Mouse (Mus musculus) MEL (cell line): ENCODE data around the gene Cpeb1. TPM values are rescaled to one million over a fixed set of nuclear protein-coding genes. Genes with fewer than 3 reads are reported as not detected.

Experiments used
- DNase-seq: peaks from one replicate; pipeline ENCODE4 v3.0.0; 2011; ENCODE audit warnings: low read depth, low spot score
- H3K27ac ChIP-seq: 2 replicates; pipeline ENCODE4 v1.5.1; 2012; ENCODE audit warnings: low read depth, mild to moderate bottlenecking, control low read depth, low read length, moderate library complexity; ENCODE audit not compliant: control insufficient read depth
- H3K27me3 ChIP-seq, 2 experiments: fragments of 150-350 bp in 1 of 2; sonication (generic) in 1 of 2; 2 replicates each; pipeline ENCODE4 v1.6.1; 2012; ENCODE audit warnings: low read length in 2 of 2, mild to moderate bottlenecking in 2 of 2, improper control_type of control experiment in 1 of 2, moderate library complexity in 1 of 2; ENCODE audit not compliant: insufficient read depth in 2 of 2, control insufficient read depth in 1 of 2
- H3K36me3 ChIP-seq, 2 experiments: 2 replicates each; pipeline ENCODE4 v1.6.1; 2012 to 2014; ENCODE audit warnings: low read length in 2 of 2, improper control_type of control experiment in 1 of 2, inconsistent platforms in 1 of 2, mild to moderate bottlenecking in 1 of 2; ENCODE audit not compliant: insufficient read depth in 2 of 2, control insufficient read depth in 1 of 2
- H3K4me1 ChIP-seq, 2 experiments: fragments of 150-350 bp in 1 of 2; sonication (generic) in 1 of 2; 2 replicates each; pipeline ENCODE4 v1.6.1; 2012; ENCODE audit warnings: low read length in 2 of 2, improper control_type of control experiment in 1 of 2, mild to moderate bottlenecking in 1 of 2; ENCODE audit not compliant: insufficient read depth in 2 of 2, control insufficient read depth in 1 of 2
- H3K4me3 ChIP-seq, 2 experiments: fragments of 150-350 bp in 1 of 2; sonication (generic) in 1 of 2; 2 replicates each; pipeline ENCODE4 v1.5.1; 2012; ENCODE audit warnings: low read depth in 2 of 2, low read length in 2 of 2, mild to moderate bottlenecking in 2 of 2, moderate library complexity in 2 of 2, control low read depth in 1 of 2, improper control_type of control experiment in 1 of 2; ENCODE audit not compliant: control insufficient read depth in 1 of 2, insufficient read depth in 1 of 2
- H3K79me2 ChIP-seq: 2 replicates; pipeline ENCODE4 v1.6.1; 2012; ENCODE audit warnings: mild to moderate bottlenecking, low read length, moderate library complexity; ENCODE audit not compliant: control insufficient read depth, poor library complexity, insufficient read depth
- H3K9ac ChIP-seq: 2 replicates; pipeline ENCODE4 v1.6.1; 2012; ENCODE audit warnings: low read depth, mild to moderate bottlenecking, control low read depth, low read length, moderate library complexity; ENCODE audit not compliant: control insufficient read depth, poor library complexity, severe bottlenecking
- H3K9me3 ChIP-seq: fragments of 150-350 bp; sonication (generic); replicated peaks from 2 replicates; pipeline ENCODE4 v1.6.1; 2012; ENCODE audit warnings: mild to moderate bottlenecking, low read length, improper control_type of control experiment, moderate library complexity; ENCODE audit not compliant: insufficient read depth
- BHLHE40 ChIP-seq: IDR thresholded peaks from 2 replicates; pipeline ENCODE4 v1.6.1; 2012; ENCODE audit warnings: low read depth, mild to moderate bottlenecking, inconsistent platforms, low read length, improper control_type of control experiment, borderline replicate concordance
- CHD1 ChIP-seq: IDR thresholded peaks from 2 replicates; pipeline ENCODE4 v1.6.1; 2012; ENCODE audit warnings: low read depth, mild to moderate bottlenecking, inconsistent platforms, low read length, improper control_type of control experiment
- EP300 ChIP-seq, 2 experiments: IDR thresholded peaks; 2 replicates each; pipeline ENCODE4 v1.6.1; 2011; ENCODE audit warnings: improper control_type of control experiment in 2 of 2, low read length in 2 of 2, low read depth in 1 of 2, mild to moderate bottlenecking in 1 of 2
- ETS1 ChIP-seq: IDR thresholded peaks from 2 replicates; pipeline ENCODE4 v1.6.1; 2012; ENCODE audit warnings: low read depth, mild to moderate bottlenecking, inconsistent platforms, low read length, improper control_type of control experiment, moderate library complexity
- GABPA ChIP-seq: IDR thresholded peaks from 2 replicates; pipeline ENCODE4 v1.6.1; 2012; ENCODE audit warnings: low read depth, mild to moderate bottlenecking, inconsistent platforms, low read length, improper control_type of control experiment, moderate library complexity
- MEF2A ChIP-seq: IDR thresholded peaks from 2 replicates; pipeline ENCODE4 v1.6.1; 2014; ENCODE audit warnings: low read depth, mild to moderate bottlenecking, inconsistent platforms, low read length, improper control_type of control experiment; ENCODE audit not compliant: poor library complexity, insufficient replicate concordance, severe bottlenecking; ENCODE audit errors: extremely low read depth
- MYC ChIP-seq: IDR thresholded peaks from 2 replicates; pipeline ENCODE4 v1.6.1; 2011; ENCODE audit warnings: low read depth, mild to moderate bottlenecking, low read length, improper control_type of control experiment, moderate library complexity
- NRF1 ChIP-seq: IDR thresholded peaks from 2 replicates; pipeline ENCODE4 v1.6.1; 2014; ENCODE audit warnings: low read depth, mild to moderate bottlenecking, inconsistent platforms, low read length, improper control_type of control experiment, moderate library complexity; ENCODE audit not compliant: poor library complexity, insufficient read depth, severe bottlenecking
- POLR2A ChIP-seq, 2 experiments: IDR thresholded peaks; 2 replicates each; pipeline ENCODE4 v1.6.1; 2011 to 2012; ENCODE audit warnings: low read length in 2 of 2, mild to moderate bottlenecking in 2 of 2, control low read depth in 1 of 2, improper control_type of control experiment in 1 of 2, low read depth in 1 of 2, moderate library complexity in 1 of 2; ENCODE audit not compliant: control insufficient read depth in 1 of 2, insufficient read depth in 1 of 2, poor library complexity in 1 of 2
- POLR2AphosphoS2 ChIP-seq: IDR thresholded peaks from 2 replicates; pipeline ENCODE4 v1.6.1; 2011; ENCODE audit warnings: low read length, improper control_type of control experiment
- SIN3A ChIP-seq: IDR thresholded peaks from 2 replicates; pipeline ENCODE4 v1.6.1; 2012; ENCODE audit warnings: low read length, improper control_type of control experiment, inconsistent platforms
- TBP ChIP-seq: IDR thresholded peaks from 2 replicates; pipeline ENCODE4 v1.8.0; 2011; ENCODE audit warnings: low read depth, low read length, improper control_type of control experiment
- ZKSCAN1 ChIP-seq: IDR thresholded peaks from 2 replicates; pipeline ENCODE4 v1.6.1; 2012; ENCODE audit warnings: low read depth, mild to moderate bottlenecking, inconsistent platforms, low read length, improper control_type of control experiment, moderate library complexity
- ZMIZ1 ChIP-seq: IDR thresholded peaks from 2 replicates; pipeline ENCODE4 v1.6.1; 2012; ENCODE audit warnings: low read depth, mild to moderate bottlenecking, inconsistent platforms, low read length, improper control_type of control experiment, moderate library complexity
- ZNF384 ChIP-seq: IDR thresholded peaks from 2 replicates; pipeline ENCODE4 v1.6.1; 2012; ENCODE audit warnings: low read depth, mild to moderate bottlenecking, inconsistent platforms, low read length, improper control_type of control experiment
- polyA plus RNA-seq, 2 experiments: library from polyadenylated mRNA; stranded (reverse) in 1 of 2; unstranded in 1 of 2; fragments of >175 nt in 1 of 2; fragments of >200 nt in 1 of 2; gene quantifications; 2 replicates each; pipeline versions ENCODE4 v1.2.1 to v1.2.4; 2012; ENCODE audit warnings: low replicate concordance in 2 of 2, low read depth in 1 of 2; ENCODE audit not compliant: insufficient read length in 2 of 2, insufficient read depth in 1 of 2, missing spikeins in 1 of 2
- total RNA-seq: library from RNA; depleted of rRNA; stranded (reverse); fragments of 300-350 nt; gene quantifications from 2 replicates; pipeline ENCODE4 v1.2.3, GENCODE M21; 2012

Cpeb1 gene
- total and polyA plus RNA-seq, 3 experiments, result not detected

GRCm38 (mm10) chr7:81379363-81379762 lies 75.9 kb downstream of the Cpeb1 start:
- DNase-seq, result no peak
- H3K36me3 ChIP-seq, result no peaks in the 10 kb centered on the region
- TF ChIP-seq EP300 (IDR thresholded peaks at IDR 0.05; ENCODE audit: low read depth in 1 of 2, low read length in 2 of 2) (no peak), ZNF384 (no peak), POLR2AphosphoS2 (no peak), BHLHE40 (no peak), ZMIZ1 (no peak)
- no peaks in the 10 kb centered on the region for H3K9me3 ChIP-seq
- no peaks in the 10 kb centered on the region for H3K79me2 ChIP-seq
- no peak overlapping the region for H3K4me3 ChIP-seq
- H3K27ac ChIP-seq, result no peak overlapping the region
- H3K27me3 ChIP-seq, result peaks cover under 1 to 9% of the 10 kb centered on the region in 2 experiments
- no peak overlapping the region for H3K9ac ChIP-seq
- H3K4me1 ChIP-seq, result no peaks in the 10 kb centered on the region

GRCm38 (mm10) chr7:81372337-81372920 lies 82.8 kb downstream of the Cpeb1 start:
- DNase-seq, result no peak
- H3K36me3 ChIP-seq, result no peaks in the 10 kb centered on the region
- H3K4me3 ChIP-seq, result no peak overlapping the region
- H3K27me3 ChIP-seq, result peaks cover 0 to 8% of the 10 kb centered on the region in 2 experiments
- no peaks in the 10 kb centered on the region for H3K79me2 ChIP-seq
- H3K4me1 ChIP-seq, result no peaks in the 10 kb centered on the region
- no peak for TF ChIP-seq POLR2AphosphoS2
- TF ChIP-seq ETS1, result no peak
- no peak for TF ChIP-seq MYC
- TF ChIP-seq MEF2A, result no peak
- TF ChIP-seq GABPA, result no peak
- no peak for TF ChIP-seq NRF1
- TF ChIP-seq CHD1, result no peak
- TF ChIP-seq ZNF384, result no peak
- TF ChIP-seq TBP, result no peak
- no peak for TF ChIP-seq ZKSCAN1
- TF ChIP-seq POLR2A (IDR thresholded peaks at IDR 0.05; ENCODE audit: control insufficient read depth in 1 of 2, insufficient read depth in 1 of 2, low read depth in 1 of 2, low read length in 2 of 2, poor library complexity in 1 of 2), result no peak
- no peak for TF ChIP-seq SIN3A
- no peak for TF ChIP-seq BHLHE40
- H3K9ac ChIP-seq, result no peak overlapping the region
- no peak overlapping the region for H3K27ac ChIP-seq
- H3K9me3 ChIP-seq, result no peaks in the 10 kb centered on the region

- Histone ChIP-seq H3K9ac (no peak overlapping the region), H3K4me3 (no peak overlapping the region), H3K4me1 (no peaks in the 10 kb centered on the region), H3K27ac (no peak overlapping the region), H3K36me3 (no peaks in the 10 kb centered on the region), H3K9me3 (no peaks in the 10 kb centered on the region), H3K79me2 (no peaks in the 10 kb centered on the region), H3K27me3 (peaks cover 5 to 8% of the 10 kb centered on the region in 2 experiments)
- DNase-seq, result no peak
- no peak for TF ChIP-seq CHD1
Observed at GRCm38 (mm10) chr7:81371811-81372210, 83.5 kb downstream of the Cpeb1 start.
